Mouse (Mus musculus): ENCODE measurements around the gene Rtn1.

DNA sequence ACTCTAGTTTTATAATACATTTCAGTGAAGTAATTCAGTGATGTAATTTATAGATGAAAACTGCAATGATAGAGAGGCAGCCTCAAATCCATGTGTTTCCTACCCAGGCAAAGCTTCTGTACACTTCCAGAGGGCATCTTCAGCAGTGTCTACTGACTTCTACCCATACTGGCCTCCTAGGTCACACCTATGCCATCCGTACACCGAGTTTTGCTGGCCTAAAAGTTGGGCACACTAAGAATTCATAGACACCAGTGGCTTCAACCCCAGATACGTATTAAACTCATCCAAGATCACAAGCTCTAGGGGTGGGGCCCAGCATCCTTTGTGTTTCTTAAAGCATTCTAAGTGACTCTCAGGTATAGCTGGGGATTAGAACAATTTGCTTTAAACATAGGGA lies 174.7 kb downstream of the Rtn1 start:
- TF ChIP-seq CTCF (IDR thresholded peaks at IDR 0.05; ENCODE audit: low read depth, low read length) (no peak), POLR2A (IDR thresholded peaks at IDR 0.05; ENCODE audit: extremely low read depth, insufficient read depth, low read length) (no peak)

All from liver, adult 2 months (tissue).